Mouse (Mus musculus) splenic B cell, adult 2 months (primary cell): ENCODE data around the gene Rhoh.

Experiments used
- DNase-seq: peaks from one replicate; pipeline ENCODE4 v3.0.0-alpha.2; 2011; ENCODE audit warnings: low read depth, low spot score
- H3K27me3 ChIP-seq: 2 replicates; pipeline ENCODE4 v1.6.1; 2012; ENCODE audit warnings: mild to moderate bottlenecking, low read length, moderate library complexity, mixed read lengths; ENCODE audit not compliant: control insufficient read depth, poor library complexity, insufficient read depth, severe bottlenecking
- H3K36me3 ChIP-seq: 2 replicates; pipeline ENCODE4 v1.6.1; 2012; ENCODE audit warnings: mild to moderate bottlenecking, low read length, moderate library complexity, mixed read lengths; ENCODE audit not compliant: control insufficient read depth, poor library complexity, insufficient read depth, severe bottlenecking

Rhoh gene

DNA sequence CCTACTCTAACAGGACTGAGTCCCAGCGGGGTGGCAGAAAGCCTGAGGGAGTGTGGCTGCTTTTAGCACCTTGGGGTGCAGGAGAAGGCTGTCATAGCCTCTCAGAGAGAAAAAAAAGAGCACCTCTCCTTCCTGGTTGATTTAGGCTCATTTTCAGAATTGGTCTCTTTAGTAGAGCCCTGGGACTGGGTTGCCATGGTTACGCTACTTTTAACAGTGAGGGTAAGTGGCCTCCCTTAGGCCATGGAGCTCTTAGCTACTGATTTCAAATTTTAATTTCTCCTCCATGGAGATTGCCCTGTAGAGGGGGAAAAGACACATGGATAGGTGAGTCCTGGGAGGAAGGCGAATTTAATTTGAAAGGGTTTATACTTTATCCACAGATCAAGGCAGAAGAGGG, 57.6 kb downstream of the Rhoh start:
- DNase-seq = no peak
- Histone ChIP-seq H3K27me3 (no peaks in the 10 kb centered on the region), H3K36me3 (no peaks in the 10 kb centered on the region)

DNA sequence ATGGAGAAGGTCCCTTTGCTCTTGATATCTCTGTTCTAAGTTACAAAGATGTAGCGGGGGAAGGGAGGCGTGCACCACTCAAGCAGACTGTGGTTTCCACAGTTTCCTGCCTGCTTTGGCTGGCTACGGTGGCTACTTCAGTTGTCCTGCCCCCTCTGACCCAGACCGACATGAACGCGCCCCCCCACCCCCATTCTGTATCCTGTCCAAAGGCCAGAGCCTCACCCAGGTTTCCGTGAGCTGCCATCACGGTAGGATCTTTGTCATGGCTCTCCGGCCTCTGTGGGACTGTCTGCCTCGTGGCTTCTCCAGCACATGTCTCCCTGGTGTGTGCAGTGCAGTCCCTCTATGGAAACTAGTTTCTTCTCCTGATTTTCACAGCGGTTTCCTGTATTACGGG, 58.3 kb downstream of the Rhoh start:
- H3K27me3 ChIP-seq = no peaks in the 10 kb centered on the region
- no peaks in the 10 kb centered on the region for H3K36me3 ChIP-seq
- DNase-seq = peak; percentile 80

DNA sequence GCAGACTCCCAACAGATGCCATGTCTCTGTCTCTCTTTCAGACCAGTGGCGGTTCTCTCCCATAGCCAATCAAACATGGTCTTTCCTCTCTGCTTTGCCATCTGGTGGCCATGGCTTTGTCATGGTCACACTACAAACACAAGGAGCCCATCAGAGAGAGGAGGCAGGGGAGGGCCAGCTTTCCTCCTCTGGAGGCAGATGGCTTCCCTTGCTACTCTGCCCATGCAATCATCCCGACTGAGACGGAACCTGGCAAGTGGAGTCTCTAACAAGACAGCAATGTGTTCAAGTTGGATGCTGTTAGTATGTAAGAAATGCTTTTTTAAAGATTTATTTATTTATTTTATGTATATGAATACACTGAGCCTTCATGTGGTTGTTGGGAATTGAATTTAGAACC, 58.9 kb downstream of the Rhoh start:
- no peak for DNase-seq
- H3K36me3 ChIP-seq = no peaks in the 10 kb centered on the region
- no peaks in the 10 kb centered on the region for H3K27me3 ChIP-seq

DNA sequence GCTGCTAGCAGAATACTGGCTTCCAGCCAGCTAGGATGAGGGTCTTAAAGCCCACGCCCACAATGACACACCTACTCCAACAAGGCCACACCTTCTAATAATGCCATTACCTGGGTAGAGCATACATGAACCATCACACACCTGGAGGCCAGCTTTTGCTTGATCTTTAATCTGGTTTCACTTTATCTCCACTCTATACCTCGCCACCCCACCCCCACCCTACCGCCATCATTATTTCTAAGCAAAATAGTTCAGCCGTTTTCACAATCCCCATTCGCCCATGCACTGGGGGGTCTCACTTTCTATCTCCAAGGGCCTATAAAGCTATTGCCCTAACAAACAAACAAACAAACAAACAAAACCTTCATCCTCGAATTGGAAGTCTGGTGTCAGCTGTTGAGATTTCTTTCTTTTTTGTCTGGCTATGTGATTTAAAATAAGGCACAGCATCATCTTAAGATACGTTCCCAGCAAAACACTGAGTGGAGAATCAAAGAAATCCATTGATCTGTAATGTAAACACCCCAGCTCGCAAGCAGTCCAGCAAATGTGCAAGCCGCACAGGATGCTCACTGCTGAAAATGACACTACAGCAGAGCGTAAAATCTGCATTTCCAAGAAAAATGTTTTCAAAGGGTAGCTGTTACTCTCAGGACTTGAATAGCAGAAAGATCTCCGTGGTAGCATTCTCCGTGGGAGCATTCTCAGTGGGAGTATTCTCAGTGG, 59.9 kb downstream of the Rhoh start:
- DNase-seq = no peak
- Histone ChIP-seq H3K36me3 (no peaks in the 10 kb centered on the region), H3K27me3 (no peaks in the 10 kb centered on the region)

DNA sequence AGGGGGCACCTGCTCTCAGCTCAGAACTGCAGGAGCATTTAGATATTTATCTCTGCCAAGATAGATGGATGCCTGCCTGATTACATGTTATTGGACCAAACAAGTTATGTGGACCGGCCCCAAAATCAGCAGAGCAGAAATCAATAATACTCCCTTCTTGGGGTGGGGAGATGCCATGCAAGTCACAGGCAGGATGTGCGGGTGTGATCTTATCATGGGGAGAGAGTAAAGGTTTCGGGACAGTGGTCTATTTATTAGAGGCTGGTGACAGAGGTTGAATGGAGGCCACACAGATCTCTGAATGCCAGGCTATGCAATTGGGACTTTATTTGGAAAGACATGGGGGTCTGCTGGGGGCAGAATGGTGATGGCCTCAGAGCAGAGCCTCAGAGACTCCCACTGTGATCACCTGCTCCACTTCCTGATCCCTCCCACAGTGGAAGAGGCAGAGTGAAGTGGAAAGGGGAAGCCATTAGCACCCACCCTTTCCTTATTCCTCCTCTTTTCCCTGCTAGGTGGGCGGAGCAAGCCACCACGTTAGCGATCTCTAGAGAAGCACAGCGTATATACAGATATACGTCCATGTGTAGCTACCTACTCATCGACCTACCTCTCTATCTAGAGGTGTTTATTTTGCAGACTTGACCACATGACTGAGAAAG, 60.6 kb downstream of the Rhoh start:
- no peaks in the 10 kb centered on the region for H3K36me3 ChIP-seq
- DNase-seq = no peak
- H3K27me3 ChIP-seq = no peaks in the 10 kb centered on the region

DNA sequence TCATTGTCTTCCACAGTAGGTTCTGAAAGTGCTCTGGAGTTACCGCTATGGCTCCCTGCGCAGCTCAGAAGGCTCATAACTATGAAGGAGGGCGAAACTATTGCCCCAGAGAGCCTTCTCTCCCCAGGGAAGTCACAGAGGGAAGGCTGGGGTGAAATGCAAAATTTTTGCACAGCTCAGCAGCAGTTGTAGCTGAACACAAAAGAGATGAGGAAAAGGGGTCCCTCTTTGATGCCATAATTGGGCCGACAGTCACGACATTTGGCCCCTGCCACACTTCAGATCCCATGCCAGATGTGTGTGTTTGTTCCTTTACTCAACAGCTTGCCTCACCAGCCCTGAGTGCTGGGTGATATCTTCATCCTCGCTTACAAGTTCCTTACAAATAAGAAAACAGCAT, 65.7 kb downstream of the Rhoh start:
- Histone ChIP-seq H3K27me3 (no peaks in the 10 kb centered on the region), H3K36me3 (no peaks in the 10 kb centered on the region)
- no peak for DNase-seq

DNA sequence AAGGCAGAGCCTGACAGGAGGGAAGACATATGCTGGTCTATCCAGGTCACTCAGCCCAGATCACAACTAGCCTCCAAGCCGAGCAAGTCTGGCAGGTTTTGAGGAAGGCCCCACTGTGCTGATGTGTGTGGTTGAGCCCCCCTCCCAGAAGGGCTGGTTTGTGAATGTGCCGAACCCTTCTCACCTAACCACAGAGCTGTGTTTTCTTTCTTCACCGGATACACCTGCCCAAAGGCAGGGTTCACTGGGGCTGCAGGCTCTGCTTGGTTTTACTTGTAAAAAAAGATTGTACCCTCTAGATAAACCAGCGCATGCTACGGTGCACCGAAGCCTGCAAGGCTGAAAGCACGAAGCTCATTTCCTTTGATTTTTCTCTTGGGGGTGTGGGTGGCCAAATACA, 68.1 kb downstream of the Rhoh start:
- H3K27me3 ChIP-seq = no peaks in the 10 kb centered on the region
- no peaks in the 10 kb centered on the region for H3K36me3 ChIP-seq
- DNase-seq = peak; percentile 89

DNA sequence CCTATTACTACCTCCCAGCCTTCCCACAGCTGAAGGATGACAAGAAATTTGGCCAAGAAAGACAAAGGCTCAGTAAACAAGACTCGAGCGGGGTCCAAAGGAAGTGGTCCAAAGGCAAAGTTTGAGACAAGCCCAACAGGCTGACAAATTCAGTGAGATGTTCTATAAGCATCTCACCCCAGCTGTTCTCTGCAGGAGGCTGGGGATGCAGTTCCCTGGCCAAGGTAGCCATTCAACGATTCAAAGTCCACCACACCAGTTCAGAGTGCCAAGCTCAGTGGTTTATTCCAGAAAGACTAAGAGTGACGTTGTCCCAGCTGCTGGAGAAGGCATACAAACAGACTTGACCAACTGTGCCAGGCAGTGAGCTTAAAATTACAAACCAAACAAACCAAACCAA, 69.2 kb downstream of the Rhoh start:
- no peak for DNase-seq
- Histone ChIP-seq H3K27me3 (no peaks in the 10 kb centered on the region), H3K36me3 (no peaks in the 10 kb centered on the region)

DNA sequence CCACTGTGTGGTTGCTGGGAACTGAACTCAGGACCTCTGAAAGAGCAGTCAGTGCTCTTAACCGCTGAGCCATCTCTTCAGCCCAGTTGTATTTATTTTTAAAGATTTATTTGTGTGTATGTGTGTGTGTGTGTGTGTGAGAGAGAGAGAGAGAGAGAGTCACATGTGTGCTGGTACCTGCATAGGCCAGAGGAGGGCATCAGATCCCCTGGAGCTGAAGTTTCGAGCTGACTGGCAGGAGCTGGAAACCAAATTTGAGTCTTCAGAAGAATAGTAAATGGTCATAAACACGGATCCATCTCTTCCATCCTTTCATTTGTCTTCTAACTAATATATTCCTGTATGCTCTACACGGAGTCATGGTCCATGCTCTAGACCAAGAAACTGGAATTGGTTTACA, 72.2 kb downstream of the Rhoh start:
- DNase-seq = peak; percentile 51
- Histone ChIP-seq H3K27me3 (no peaks in the 10 kb centered on the region), H3K36me3 (no peaks in the 10 kb centered on the region)

DNA sequence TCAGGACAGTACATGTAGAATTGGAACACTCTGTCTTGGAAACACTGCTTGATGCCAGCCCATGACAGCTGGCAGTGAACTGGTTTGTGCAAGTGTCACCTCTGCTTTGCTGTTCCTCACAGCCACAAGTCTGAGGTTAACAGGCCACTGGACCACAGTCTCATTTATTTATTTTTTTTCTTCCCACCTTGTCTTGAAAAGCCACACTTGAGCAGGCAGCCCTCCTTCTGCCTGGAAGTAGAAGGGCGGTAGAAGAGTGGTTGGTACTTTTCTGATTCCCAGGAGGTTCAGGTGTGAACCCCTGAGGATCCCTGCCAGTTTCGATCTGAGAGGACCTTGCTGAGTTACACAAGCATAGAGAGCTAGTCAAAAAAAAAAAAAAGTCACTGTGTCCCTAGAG, 72.8 kb downstream of the Rhoh start:
- peak; percentile 74 for DNase-seq
- Histone ChIP-seq H3K27me3 (no peaks in the 10 kb centered on the region), H3K36me3 (no peaks in the 10 kb centered on the region)

DNA sequence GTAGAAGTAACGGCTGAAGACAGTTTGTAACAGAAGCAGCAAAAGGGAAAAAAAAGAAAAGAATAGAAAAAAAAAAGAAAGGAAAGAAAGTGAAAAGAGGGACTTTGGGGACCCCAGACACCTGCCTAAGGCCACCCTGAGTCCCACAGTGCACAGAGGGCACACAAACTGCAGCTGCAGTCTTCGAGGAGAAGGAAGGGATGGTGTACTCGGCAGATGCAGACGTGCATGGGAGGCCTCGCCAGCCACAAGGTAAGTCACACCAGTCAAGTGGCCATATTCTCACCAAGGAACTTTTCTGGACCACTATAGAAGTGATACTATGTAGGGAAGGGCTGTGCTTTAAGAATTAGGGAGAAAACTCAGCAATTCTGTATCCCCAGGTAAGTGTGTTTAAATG, 73.8 kb downstream of the Rhoh start, which contains the start of gene Chrna9:
Gene Chrna9, plus strand, starts transcription at position 139 of the 400 bp plus-strand sequence.
- H3K27me3 ChIP-seq = no peaks in the 10 kb centered on the region
- no peak for DNase-seq

DNA sequence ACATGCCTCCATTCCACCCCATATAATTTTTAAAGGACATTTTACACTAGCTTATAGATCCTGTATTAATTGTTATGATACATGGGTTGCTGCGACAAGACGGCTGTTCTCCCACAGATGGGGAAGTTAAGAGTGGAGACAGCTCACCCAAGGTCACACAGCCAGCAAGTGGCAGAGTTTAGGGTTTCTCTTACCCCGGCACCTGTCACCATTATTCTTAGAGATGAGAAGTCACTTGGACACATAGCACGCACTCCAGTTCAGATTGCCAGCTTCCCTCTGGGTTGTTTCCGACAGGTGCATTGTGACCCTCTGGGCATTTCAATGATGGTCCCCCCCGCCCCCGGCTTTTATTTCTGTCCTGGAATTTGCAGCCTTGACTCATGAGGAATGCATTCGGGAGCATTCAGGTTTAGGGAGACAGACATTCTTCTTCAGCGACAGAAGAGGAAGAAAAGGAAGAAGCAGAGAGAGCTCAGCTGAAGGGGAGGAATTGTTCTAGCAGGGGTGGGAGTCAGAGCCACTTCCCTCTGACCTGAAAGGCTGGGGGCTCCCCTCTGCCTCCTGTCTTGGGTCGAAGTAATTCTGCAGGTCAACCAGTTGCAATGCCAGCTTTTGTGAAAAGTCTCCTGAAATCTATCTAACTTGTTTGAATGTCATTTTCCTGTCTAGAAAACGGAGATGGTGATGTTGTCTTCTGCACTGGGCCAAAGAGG, 76.2 kb downstream of the Rhoh start:
- no peak for DNase-seq
- Histone ChIP-seq H3K36me3 (no peaks in the 10 kb centered on the region), H3K27me3 (no peaks in the 10 kb centered on the region)

More for the DNA sequence above, 73.8 kb downstream of the Rhoh start, which contains the start of gene Chrna9:
- no peaks in the 10 kb centered on the region for H3K36me3 ChIP-seq

DNA sequence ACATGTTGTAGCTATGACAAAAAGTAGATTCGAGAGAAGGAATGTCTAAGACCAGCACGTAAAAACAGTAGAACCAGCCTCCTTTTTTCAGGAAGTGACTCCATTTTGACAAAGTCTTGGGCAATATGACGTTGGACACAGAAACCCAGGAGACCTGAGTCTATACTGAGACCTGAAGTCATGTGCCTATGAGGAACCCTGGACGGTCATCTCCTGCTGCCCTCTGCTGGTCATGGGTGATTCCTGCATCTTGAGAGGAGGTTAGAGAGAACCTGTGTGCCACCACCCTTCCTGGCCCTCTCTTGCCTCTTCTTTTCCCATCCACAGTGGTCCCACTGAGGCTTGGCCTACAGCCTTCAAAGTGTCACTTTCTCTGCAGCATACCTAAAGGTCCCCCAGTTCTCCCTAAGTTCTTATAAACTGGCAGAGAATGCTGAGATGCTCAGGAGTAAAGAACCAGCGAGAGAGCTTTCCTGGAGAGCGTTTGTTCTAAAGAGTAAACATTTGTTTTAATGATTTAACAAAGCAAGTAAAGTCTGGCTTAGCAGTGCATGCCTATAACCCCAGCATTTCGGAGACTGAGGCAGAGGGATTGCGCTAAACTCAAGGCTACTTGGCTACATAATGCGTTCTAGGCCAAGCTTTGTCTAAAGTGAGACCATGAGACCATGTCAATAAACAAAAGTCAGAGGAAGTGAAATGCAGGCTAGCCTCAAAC, 77.1 kb downstream of the Rhoh start:
- H3K36me3 ChIP-seq = no peaks in the 10 kb centered on the region
- no peaks in the 10 kb centered on the region for H3K27me3 ChIP-seq
- DNase-seq = peak; percentile 93

DNA sequence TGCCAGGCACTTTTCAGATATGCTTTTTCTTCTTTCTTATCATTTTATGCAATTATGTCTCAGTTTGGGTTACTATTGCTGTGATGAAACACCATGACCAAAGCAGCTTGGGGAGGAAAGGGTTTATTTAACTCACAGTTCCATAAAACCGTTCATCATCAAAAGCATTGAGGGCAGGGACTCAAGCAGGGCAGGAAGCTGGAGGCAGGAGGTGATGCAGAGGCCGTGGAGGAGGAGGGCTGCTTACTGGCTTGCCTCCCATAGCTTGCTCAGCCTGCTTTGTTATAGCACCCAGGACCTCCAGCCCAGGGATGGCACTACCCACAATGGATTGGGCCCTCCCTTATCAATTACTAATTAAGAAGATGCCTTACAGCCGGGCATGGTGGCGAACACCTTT, 80.1 kb downstream of the Rhoh start:
- no peaks in the 10 kb centered on the region for H3K36me3 ChIP-seq
- no peaks in the 10 kb centered on the region for H3K27me3 ChIP-seq
- DNase-seq = no peak
